Mouse (Mus musculus) activated CD4-positive, CD25-positive, alpha-beta regulatory T cell, adult 4 months (primary cell): ENCODE measurements around the gene Dut. TPM values are rescaled to one million over a fixed set of nuclear protein-coding genes. Genes with fewer than 3 reads are reported as not detected.
A peak's percentile ranks its signal among the peaks of the same experiment; 100 is the strongest.
"Not testable (repeated sequence)": the region's sequence is repeated elsewhere in the genome, so short reads cannot be mapped to it uniquely, and the experiment has no call there.

ENCODE experiments used
- ATAC-seq: one replicate; pipeline ENCODE4 v1.8.0; 2017
- polyA plus RNA-seq, 2 experiments: library from polyadenylated mRNA; unstranded; fragments of 100-300 nt; shearing (Covaris generic); gene quantifications; one replicate each; pipeline ENCODE4 v1.2.1; 2017

Dut gene
- polyA plus RNA-seq, 2 experiments from 2014 or later = 79.4 to 92.9 TPM

DNA sequence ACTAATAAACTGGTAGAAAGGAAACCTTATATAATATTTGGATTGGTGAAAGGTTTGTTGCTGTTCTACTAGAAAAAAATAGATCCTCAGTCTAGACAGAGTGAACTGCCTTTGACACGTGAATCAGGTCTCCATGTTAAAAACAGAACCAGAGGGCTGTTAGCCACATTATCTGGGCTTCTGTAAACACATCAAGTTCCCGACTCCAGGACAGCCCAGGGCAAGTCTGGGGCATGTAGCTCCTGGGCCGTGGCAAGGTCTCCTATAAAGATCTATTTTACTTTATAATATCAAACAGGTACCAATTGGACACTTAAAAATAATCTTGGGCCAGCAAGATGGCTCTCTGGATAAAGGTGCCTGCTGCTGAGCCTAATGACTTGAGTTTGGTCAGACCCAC is 8.9 kb downstream of the Dut start:
- ATAC-seq = no peak

GRCm38 (mm10) chr2:125259230-125260120 is 12.5 kb downstream of the Dut start:
- peak; percentile 36 for ATAC-seq

DNA sequence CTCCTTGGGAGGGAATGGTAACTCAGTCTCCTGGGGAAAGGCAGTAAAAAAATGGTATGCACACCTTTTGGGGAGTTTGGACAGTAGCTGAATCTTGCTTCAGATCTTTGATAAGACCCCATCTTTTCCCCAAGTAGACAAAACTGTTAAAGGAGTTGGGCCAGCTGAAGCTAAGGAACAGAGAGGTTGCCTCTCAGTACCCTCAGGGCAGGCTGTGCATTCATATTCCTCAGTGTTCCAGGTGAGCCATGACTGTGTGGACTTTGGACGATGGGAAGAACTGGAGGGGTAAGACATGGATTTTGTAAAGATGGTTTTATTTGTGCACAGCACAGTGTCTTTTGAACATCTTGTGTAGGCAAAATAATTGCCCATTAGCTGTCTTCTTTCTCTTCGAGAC is 13.3 kb downstream of the Dut start:
- ATAC-seq = no peak

DNA sequence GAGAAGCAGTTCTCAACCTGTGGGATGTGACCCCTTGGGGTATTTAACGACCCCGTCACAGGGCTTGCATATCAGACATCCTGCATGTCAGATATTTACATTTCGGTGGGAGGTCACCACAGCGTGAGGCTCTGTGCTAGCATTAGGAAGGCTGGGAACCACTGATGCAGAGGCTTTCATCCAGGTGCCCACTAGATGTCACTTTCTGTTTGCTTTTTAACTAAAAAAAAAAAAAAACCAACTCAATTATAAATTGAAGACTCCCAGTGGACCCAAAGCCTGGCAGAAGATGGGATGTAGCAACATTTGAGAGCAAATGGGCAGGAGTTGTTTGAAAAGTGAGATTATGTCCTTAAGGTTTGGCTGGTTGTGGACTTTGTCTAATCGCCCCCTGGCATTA is 16.1 kb downstream of the Dut start:
- no peak for ATAC-seq

DNA sequence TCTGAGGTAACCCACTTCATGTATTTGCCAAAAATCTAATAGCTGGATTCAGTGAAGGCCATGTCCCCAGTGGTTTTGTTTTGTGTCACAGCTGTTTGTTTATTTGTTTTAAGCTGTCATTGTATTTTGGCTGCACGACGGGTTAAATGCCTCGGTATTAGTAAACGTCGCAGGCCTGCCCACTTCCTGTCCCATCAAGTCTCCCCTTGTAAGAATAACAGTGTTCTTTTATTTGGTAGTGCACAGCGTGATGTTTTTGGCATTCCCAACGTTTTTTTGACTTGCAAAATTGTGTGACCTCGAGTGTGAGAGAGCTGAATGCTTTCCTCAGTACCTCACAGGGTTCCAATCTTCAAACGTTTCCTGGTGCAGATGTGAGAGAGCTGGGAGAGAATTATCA is 16.8 kb downstream of the Dut start:
- no peak for ATAC-seq

GRCm38 (mm10) chr2:125268876-125269275 is 21.9 kb downstream of the Dut start:
- ATAC-seq = no peak

- ATAC-seq = no peak
Observed at GRCm38 (mm10) chr2:125275617-125276016, 28.6 kb downstream of the Dut start.

DNA sequence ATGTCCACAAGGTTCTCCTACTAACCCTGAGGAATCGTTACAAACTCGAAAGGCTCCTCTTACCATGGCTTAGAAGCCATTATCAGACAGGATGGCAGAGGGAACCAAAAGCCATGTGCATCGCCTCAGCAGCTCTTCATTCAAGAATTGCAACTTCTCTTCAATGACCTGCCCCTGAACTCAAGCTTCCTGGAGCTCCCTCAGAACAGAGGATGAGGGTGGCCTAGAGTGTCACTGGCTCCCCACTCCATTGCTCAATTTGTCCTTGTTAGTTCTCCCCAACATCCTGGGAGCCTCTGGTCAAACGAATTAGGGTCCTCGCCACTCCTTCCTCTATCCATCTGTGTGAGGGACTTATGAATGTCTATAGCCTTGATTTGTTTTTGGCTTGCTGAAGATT is 29.7 kb downstream of the Dut start:
- ATAC-seq = no peak

- ATAC-seq = no peak
Observed at GRCm38 (mm10) chr2:125278474-125278873, 31.5 kb downstream of the Dut start.

GRCm38 (mm10) chr2:125279995-125280394 is 33.0 kb downstream of the Dut start:
- ATAC-seq = not testable (repeated sequence)

DNA sequence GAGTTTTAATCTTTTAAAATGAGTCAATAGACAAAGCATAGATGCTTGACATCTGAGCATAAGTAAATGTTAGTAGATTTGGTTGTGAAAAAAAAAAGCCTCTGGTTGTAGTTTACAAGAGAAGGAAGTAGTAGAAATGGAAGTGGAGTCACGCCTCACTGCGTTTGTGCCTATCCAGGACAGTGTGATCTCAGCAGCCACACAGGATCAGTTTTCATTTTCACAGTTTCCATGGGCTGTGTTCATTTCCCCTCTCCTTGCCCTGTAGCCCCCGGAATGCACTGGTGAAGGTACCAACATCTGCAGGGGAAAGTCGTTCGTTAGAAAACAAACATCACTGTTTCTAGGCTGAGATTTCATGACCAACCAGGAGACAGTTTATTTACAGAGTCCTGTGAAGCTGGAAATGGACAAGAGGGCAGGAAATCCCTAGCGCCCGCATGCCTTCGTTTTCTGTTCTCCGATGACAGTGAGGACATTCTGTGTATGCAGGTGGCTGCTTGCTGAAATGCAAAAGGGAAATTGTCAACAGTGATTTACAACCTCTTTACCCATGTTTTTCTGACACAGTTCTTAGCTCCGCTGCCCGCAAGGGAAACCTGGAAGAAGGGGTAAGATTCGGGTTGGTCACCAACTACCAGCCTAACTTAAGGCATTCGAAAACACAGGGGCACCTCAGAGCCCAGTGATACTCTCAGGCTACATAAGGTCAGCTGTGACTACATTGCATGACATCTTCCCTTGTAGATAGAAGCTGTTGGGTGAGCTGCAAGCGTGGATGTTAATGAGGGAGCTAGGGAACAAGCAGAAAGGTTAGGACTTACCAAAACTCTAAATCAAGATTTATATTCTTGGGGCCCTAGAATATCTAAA is 35.6 kb downstream of the Dut start:
- no peak for ATAC-seq

DNA sequence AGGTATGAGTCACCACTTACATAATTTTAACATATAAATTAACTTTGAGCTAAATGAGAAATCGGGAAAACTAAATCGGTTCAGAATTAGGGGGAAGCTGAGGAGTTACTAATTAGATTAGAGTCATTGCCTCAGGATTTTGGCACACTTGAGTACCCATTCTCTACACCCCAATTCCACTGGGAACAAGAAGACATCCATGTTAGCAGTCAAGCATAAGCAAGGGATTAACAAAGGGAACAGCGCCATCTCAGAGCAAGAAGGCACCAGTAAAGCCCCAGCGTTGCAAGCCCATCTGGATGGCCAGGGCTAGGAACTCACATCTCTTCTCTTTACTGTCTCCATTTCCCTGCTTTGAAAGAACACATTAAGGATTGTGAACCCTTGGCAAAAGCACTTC is 38.8 kb downstream of the Dut start:
- ATAC-seq = no peak

DNA sequence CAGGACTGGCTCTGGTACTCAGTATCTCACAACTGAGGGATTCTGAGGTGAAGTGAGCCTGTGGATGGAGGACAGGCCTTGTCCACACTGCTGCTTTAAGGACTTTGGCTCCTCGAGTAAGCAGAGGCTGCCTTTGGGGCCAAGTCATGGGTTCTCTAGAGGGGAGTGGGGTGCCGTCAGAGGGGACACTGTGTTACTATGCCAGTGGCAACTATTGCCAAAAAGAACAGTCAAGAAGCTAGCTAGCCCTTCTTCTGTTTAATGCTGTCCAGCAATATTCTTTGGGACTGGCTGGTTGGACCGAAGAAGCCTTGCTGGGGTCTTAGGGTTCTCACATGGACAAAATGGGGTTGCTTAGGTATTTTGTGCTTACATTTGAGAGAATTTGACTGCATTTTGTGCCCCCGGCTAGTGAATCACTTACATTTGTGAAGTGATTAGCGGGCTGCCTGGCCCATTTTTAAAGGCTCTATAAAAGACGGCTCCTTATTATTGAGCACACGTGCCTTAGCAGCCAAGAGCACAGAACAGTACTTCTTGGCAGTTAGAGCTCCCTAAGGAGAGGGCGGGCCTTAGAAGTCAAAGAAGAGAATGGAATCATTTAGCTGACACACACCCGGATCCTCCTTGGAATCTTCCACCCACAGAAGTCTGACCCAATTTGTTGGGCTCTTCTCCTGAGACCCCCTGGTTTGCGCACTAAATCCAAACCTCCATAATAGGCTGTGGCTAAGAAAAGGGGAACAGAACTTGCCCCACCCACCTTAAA is 43.4 kb downstream of the Dut start:
- ATAC-seq = no peak

GRCm38 (mm10) chr2:125291101-125291500 is 44.1 kb downstream of the Dut start:
- ATAC-seq = no peak

- no peak for ATAC-seq
Observed at GRCm38 (mm10) chr2:125292616-125293015, 45.6 kb downstream of the Dut start.

DNA sequence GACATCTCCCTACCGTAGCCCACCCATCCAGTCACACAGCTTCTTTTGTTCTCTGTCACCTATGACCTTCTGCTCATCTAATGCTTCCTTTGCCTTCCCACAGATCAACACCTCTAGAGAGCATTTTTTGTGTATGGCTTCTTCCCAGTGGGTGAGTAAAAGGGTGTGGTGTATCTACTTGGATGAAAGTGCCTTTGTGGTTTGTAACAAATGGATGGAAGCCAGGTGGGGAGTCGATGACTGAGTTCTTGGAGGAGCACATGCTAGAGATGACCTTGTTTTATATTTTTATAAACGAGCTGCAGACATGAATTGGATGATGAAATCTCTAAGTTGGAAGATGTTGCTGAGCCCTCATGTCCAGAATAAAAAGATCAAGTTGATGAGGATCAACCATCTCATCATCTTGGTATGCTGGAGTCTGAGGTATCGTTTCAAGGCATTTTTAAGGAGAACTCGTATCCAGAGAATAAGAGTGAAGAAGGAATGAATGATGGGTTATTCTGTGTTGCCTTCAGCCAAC is 47.0 kb downstream of the Dut start:
- no peak for ATAC-seq

DNA sequence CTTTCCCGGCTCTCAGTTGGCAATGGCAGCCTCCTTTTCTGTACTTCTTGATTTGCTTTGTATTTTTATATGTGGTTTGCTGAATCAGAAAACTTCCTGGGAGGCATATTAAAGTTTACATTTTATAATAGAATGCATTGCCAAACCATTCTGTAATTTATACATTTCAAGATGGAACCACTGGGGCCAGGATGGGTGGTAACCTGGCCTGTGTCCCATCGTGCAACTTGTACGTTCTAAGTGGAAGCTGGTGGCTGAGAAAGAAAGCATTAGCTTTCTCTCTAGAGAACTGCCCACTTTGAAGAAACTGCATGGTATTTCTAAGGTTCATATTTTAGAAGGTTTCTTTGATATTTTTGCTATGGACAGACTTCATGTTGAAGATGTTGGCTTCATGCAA is 48.5 kb downstream of the Dut start:
- no peak for ATAC-seq

GRCm38 (mm10) chr2:125298841-125299240 is 51.9 kb downstream of the Dut start:
- ATAC-seq = no peak

GRCm38 (mm10) chr2:125301877-125302624 is 55.1 kb downstream of the Dut start:
- no peak for ATAC-seq

DNA sequence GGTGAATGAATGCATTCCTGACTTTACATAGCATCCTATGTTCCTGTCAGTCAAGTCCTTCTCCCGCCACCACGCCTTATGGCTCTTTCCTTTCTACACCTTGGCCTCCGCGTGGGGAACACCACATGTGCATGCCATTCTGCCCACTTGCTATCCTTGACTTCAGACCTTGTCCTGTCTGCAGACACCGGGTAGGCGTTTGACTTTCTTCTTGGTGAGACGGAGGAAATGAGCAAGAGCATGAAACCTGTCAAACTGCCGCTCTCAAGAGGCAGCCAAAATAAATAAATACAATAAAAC is 55.6 kb downstream of the Dut start:
- ATAC-seq = no peak

DNA sequence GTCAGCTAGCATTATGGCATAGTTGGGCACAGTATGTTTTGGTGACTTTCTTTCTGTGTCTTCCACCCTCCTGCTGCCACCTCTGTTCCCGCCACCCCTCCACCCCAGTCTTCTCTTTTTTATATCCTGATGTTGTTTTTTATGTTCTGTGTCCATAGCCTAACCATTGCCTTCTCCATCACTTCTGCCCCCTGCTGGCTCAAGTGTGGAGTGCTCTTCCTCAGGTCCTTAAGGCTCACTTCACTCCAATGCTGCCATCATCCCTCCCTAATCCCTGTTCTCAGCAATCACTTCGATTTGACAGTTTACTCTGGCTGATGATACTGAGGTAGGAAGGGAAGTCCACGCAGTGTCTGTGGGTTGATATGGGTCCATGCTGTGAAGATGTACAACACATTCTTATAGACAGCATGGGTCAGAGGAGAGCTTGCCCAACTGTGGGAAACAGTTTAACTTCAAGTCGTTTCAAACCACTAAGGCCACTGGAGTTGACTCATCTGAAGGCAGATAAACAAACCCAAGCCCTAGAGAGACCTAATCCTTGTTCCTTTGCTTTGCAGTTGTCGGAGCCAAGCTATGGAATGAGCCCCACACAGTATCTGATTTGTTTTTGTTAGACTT is 56.9 kb downstream of the Dut start:
- no peak for ATAC-seq

- ATAC-seq = no peak
Observed at GRCm38 (mm10) chr2:125304746-125305145, 57.8 kb downstream of the Dut start.
